Mouse (Mus musculus): ENCODE data around the gene Nuak1. TPM values are rescaled to one million over a fixed set of nuclear protein-coding genes. Genes with fewer than 3 reads are reported as not detected.

Nuak1 gene
- total and polyA plus RNA-seq, 2 experiments from 2014 or later, result 1.7 to 36.8 TPM

DNA sequence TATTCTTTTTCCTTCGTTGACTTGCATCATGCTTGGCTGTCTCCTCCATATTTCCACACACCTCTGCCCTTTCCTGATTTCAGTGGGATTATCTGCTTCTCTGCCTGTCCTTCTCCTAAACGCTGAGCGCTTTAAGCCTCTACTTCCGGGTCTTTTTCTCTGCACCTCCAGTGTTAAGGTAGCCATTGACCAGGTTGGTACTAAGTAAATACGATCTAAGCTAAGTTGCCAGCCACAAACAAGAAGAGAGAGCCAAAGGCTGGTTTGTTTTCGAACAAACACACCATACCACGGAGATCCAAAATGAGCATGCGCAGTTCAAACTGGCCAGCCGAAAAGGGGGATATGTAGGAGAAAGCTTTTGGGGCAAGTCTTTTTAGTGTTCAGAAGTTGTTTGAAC lies 17.1 kb upstream of the Nuak1 start:
- H3K27me3 ChIP-seq (ENCODE audit: control insufficient read depth, insufficient read depth, low read length), result no peaks in the 10 kb centered on the region
- ATAC-seq (ENCODE audit: insufficient read depth, low read depth) (no peak), DNase-seq (ENCODE audit: low spot score) (no peak)
- H3K4me1 ChIP-seq (ENCODE audit: control insufficient read depth, insufficient read depth), result no peaks in the 10 kb centered on the region; the same call in 1 of the 2 replicates
- no peak overlapping the region for H3K4me3 ChIP-seq (ENCODE audit: low read depth, low read length)
- H3K9me3 ChIP-seq (replicated peaks; ENCODE audit: control insufficient read depth, low read length), result no peaks in the 10 kb centered on the region
- H3K9ac ChIP-seq (replicated peaks; ENCODE audit: low read depth, low read length), result no peak overlapping the region
- TF ChIP-seq CTCF (IDR thresholded peaks at IDR 0.05; ENCODE audit: low read depth), result no peak
- no peak for TF ChIP-seq EP300 (IDR thresholded peaks at IDR 0.05; ENCODE audit: low read depth)
- H3K4me2 ChIP-seq (ENCODE audit: low read depth, low read length), result no peak overlapping the region
- WGBS, result 83% methylated on average over 9 of the region's 9 CpGs
- H3K36me3 ChIP-seq (replicated peaks; ENCODE audit: control insufficient read depth, insufficient read depth, low read length), result no peaks in the 10 kb centered on the region
- H3K27ac ChIP-seq (ENCODE audit: low read depth), result no peak overlapping the region

GRCm38 (mm10) chr10:84456632-84457320 lies 16.4 kb upstream of the Nuak1 start:
- H3K36me3 ChIP-seq (replicated peaks; ENCODE audit: control insufficient read depth, insufficient read depth, low read length), result no peaks in the 10 kb centered on the region
- no peak overlapping the region for H3K27ac ChIP-seq (ENCODE audit: low read depth)
- no peaks in the 10 kb centered on the region for H3K27me3 ChIP-seq (ENCODE audit: control insufficient read depth, insufficient read depth, low read length)
- H3K9me3 ChIP-seq (replicated peaks; ENCODE audit: control insufficient read depth, low read length), result no peaks in the 10 kb centered on the region
- H3K9ac ChIP-seq (replicated peaks; ENCODE audit: low read depth, low read length), result no peak overlapping the region
- no peaks in the 10 kb centered on the region; the same call in 1 of the 2 replicates for H3K4me1 ChIP-seq (ENCODE audit: control insufficient read depth, insufficient read depth)
- TF ChIP-seq EP300 (IDR thresholded peaks at IDR 0.05; ENCODE audit: low read depth), result no peak
- TF ChIP-seq CTCF (IDR thresholded peaks at IDR 0.05; ENCODE audit: low read depth), result no peak
- WGBS, result 55% methylated on average over 9 of the region's 9 CpGs
- ATAC-seq (ENCODE audit: insufficient read depth, low read depth), result no peak
- no peak overlapping the region for H3K4me3 ChIP-seq (ENCODE audit: low read depth, low read length)
- DNase-seq (ENCODE audit: low spot score), result no peak
- H3K4me2 ChIP-seq (ENCODE audit: low read depth, low read length), result no peak overlapping the region

DNA sequence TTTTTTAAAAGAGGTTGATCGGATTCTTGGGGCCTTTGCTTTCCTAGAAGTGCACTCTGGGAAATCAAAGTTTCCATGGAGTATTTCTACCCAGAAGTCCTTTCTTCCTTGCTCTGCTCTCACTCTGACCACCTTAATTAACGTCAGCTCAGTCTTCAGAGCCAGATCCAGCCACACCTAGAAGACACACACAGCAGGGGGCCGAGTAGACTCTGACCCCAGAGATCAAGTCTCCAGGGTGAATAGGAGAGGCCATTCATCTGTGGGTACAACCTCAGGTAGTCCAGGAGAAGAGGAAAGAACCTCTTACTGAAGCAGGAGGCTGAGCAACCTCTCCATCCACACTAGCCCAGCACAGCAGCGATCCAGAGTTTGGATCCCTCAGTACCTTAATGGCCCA lies 11.5 kb upstream of the Nuak1 start:
- no peak for TF ChIP-seq EP300 (IDR thresholded peaks at IDR 0.05; ENCODE audit: low read depth)
- TF ChIP-seq CTCF (IDR thresholded peaks at IDR 0.05; ENCODE audit: low read depth), result no peak
- H3K4me3 ChIP-seq (ENCODE audit: low read depth, low read length), result no peak overlapping the region
- H3K27me3 ChIP-seq (ENCODE audit: control insufficient read depth, insufficient read depth, low read length), result no peaks in the 10 kb centered on the region
- no peak overlapping the region for H3K4me2 ChIP-seq (ENCODE audit: low read depth, low read length)
- H3K36me3 ChIP-seq (replicated peaks; ENCODE audit: control insufficient read depth, insufficient read depth, low read length), result no peaks in the 10 kb centered on the region
- H3K27ac ChIP-seq (ENCODE audit: low read depth), result no peak overlapping the region
- WGBS, result 72% methylated on average over 4 of the region's 4 CpGs
- H3K9me3 ChIP-seq (replicated peaks; ENCODE audit: control insufficient read depth, low read length), result no peaks in the 10 kb centered on the region
- no peak overlapping the region for H3K9ac ChIP-seq (replicated peaks; ENCODE audit: low read depth, low read length)
- no peak for ATAC-seq (ENCODE audit: insufficient read depth, low read depth)
- no peaks in the 10 kb centered on the region for H3K4me1 ChIP-seq (ENCODE audit: control insufficient read depth, insufficient read depth)
- DNase-seq (ENCODE audit: low spot score), result no peak

DNA sequence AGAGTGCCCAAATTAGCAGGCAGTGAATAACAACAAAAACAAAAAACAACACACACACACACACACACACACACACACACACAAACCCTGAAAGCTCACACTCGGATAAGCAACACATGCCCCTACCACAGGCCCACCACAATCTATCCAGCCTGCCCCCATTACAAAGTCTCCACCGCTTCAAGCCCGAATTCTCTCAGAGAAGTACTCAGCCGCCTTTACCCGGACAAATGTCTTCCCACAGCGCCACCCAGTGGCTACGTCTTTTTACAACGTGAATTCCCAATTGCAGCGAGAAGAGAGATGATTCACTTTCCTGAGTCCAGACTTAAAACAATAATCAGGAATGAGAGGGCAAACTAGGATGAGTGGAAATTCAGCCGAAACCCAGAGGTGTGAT lies 10.3 kb upstream of the Nuak1 start:
- peak; percentile 40 for ATAC-seq (ENCODE audit: insufficient read depth, low read depth)
- TF ChIP-seq EP300 (IDR thresholded peaks at IDR 0.05; ENCODE audit: low read depth) (no peak), CTCF (IDR thresholded peaks at IDR 0.05; ENCODE audit: low read depth) (peak; percentile 90)

GRCm38 (mm10) chr10:84449733-84450132 lies 9.3 kb upstream of the Nuak1 start:
- ATAC-seq (ENCODE audit: insufficient read depth, low read depth) (no peak), DNase-seq (ENCODE audit: low spot score) (no peak)
- no peak overlapping the region for H3K9ac ChIP-seq (replicated peaks; ENCODE audit: low read depth, low read length)
- H3K4me2 ChIP-seq (ENCODE audit: low read depth, low read length), result no peak overlapping the region
- H3K27ac ChIP-seq (ENCODE audit: low read depth), result peak overlapping the region; percentile 46
- no peaks in the 10 kb centered on the region for H3K9me3 ChIP-seq (replicated peaks; ENCODE audit: control insufficient read depth, low read length)
- no peaks in the 10 kb centered on the region for H3K27me3 ChIP-seq (ENCODE audit: control insufficient read depth, insufficient read depth, low read length)
- 68% methylated on average over 8 of the region's 8 CpGs for WGBS
- no peaks in the 10 kb centered on the region for H3K4me1 ChIP-seq (ENCODE audit: control insufficient read depth, insufficient read depth)
- H3K36me3 ChIP-seq (replicated peaks; ENCODE audit: control insufficient read depth, insufficient read depth, low read length), result no peaks in the 10 kb centered on the region
- no peak overlapping the region for H3K4me3 ChIP-seq (ENCODE audit: low read depth, low read length)
- no peak for TF ChIP-seq CTCF (IDR thresholded peaks at IDR 0.05; ENCODE audit: low read depth)
- no peak for TF ChIP-seq EP300 (IDR thresholded peaks at IDR 0.05; ENCODE audit: low read depth)

More for the DNA sequence above, 10.3 kb upstream of the Nuak1 start:
- DNase-seq (ENCODE audit: low spot score), result peak; percentile 88
- 3% methylated on average over 10 of the region's 10 CpGs for WGBS
- H3K9me3 ChIP-seq (replicated peaks; ENCODE audit: control insufficient read depth, low read length), result no peaks in the 10 kb centered on the region
- H3K4me2 ChIP-seq (ENCODE audit: low read depth, low read length), result no peak overlapping the region
- H3K27me3 ChIP-seq (ENCODE audit: control insufficient read depth, insufficient read depth, low read length), result no peaks in the 10 kb centered on the region
- H3K4me1 ChIP-seq (ENCODE audit: control insufficient read depth, insufficient read depth), result no peaks in the 10 kb centered on the region
- H3K36me3 ChIP-seq (replicated peaks; ENCODE audit: control insufficient read depth, insufficient read depth, low read length), result no peaks in the 10 kb centered on the region
- H3K27ac ChIP-seq (ENCODE audit: low read depth), result no peak overlapping the region
- H3K9ac ChIP-seq (replicated peaks; ENCODE audit: low read depth, low read length), result no peak overlapping the region
- no peak overlapping the region for H3K4me3 ChIP-seq (ENCODE audit: low read depth, low read length)

GRCm38 (mm10) chr10:84447411-84447821 lies 7.0 kb upstream of the Nuak1 start:
- peak; percentile 87 for ATAC-seq (ENCODE audit: insufficient read depth, low read depth)
- Histone ChIP-seq H3K4me2 (ENCODE audit: low read depth, low read length) (no peak overlapping the region), H3K4me1 (ENCODE audit: control insufficient read depth, insufficient read depth) (peaks cover 5% of the 10 kb centered on the region; the same call in 1 of the 2 replicates), H3K36me3 (replicated peaks; ENCODE audit: control insufficient read depth, insufficient read depth, low read length) (no peaks in the 10 kb centered on the region), H3K9me3 (replicated peaks; ENCODE audit: control insufficient read depth, low read length) (no peaks in the 10 kb centered on the region), H3K27ac (ENCODE audit: low read depth) (peak overlapping the region; percentile 88), H3K9ac (replicated peaks; ENCODE audit: low read depth, low read length) (no peak overlapping the region), H3K27me3 (ENCODE audit: control insufficient read depth, insufficient read depth, low read length) (no peaks in the 10 kb centered on the region), H3K4me3 (ENCODE audit: low read depth, low read length) (no peak overlapping the region)
- peak; percentile 87 for DNase-seq (ENCODE audit: low spot score)
- WGBS, result 18% methylated on average over 8 of the region's 8 CpGs
- no peak for TF ChIP-seq CTCF (IDR thresholded peaks at IDR 0.05; ENCODE audit: low read depth)
- TF ChIP-seq EP300 (IDR thresholded peaks at IDR 0.05; ENCODE audit: low read depth), result no peak
